8 mouse cellular contexts compared by ENCODE assay signal in the genomic region with DNA sequence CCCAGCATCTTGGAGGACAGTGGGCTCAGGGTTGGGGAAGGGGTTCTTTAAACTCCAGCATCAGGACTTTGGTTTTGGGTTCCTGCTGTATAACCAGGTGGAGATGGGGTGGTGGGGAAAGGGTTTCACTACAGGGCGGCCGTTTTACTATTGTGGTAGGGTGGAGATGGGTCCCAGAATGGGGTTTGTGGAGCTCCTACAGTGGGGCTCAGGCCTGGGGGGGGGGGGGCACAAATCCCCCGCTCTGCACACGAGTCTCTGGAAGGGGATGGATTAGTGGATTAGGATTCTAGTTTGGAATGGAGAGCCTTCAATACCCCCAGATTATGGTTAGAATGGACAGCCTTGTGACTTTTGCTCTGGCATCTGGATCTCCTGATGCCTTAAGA. TPM values are rescaled to one million over a fixed set of nuclear protein-coding genes. Genes with fewer than 3 reads are reported as not detected.
DNase-seq lines count a peak whose midpoint lies in the region; ATAC-seq and TF ChIP-seq lines count a peak whose summit lies in the region.

No protein-coding gene starts in this region.

- no peaks in the 10 kb centered on the region for H3K36me3 ChIP-seq in neural tube, embryonic 11.5 days (ENCODE audit: control insufficient read depth, insufficient read depth, low read length)
- 0 out of 2 replicates have a peak, but pooled peaks cover under 1% of the 10 kb centered on the region for H3K36me3 ChIP-seq in limb, embryonic 14.5 days (ENCODE audit: control insufficient read depth, insufficient read depth, low read length)

- ATAC-seq in neural tube, embryonic 11.5 days (ENCODE audit: insufficient read depth, low FRiP score, low TSS enrichment): no peak; the same call in 1 of the 2 replicates
- no peak for ATAC-seq in limb, embryonic 14.5 days (ENCODE audit: low FRiP score, low read depth)
- no peak for ATAC-seq in megakaryocyte, adult 5-6 weeks (ENCODE audit: poor library complexity, severe bottlenecking)

- WGBS in neural tube, embryonic 11.5 days: 24% methylated on average over 4 of the region's 4 CpGs
- 30% methylated on average over 4 of the region's 4 CpGs for WGBS in limb, embryonic 14.5 days

- DNase-seq in gastrocnemius, adult 2 months: no peak
- no peak for DNase-seq in gastrocnemius, postnatal 25 days
- no peak for DNase-seq in neural tube, embryonic 11.5 days (ENCODE audit: low spot score)
- no peak for DNase-seq in neural tube, embryonic 10.5 days (ENCODE audit: extremely low spot score, low spot score)
- DNase-seq in limb, embryonic 14.5 days (ENCODE audit: low spot score): no peak
- DNase-seq in adipocyte (ENCODE audit: low spot score): no peak
- no peak for DNase-seq in thymus, postnatal 14 days

- no peak for TF ChIP-seq CTCF in gastrocnemius, adult 2 months (IDR thresholded peaks at IDR 0.05)

- 0 out of 2 replicates have a peak, but pooled peaks cover 3% of the 10 kb centered on the region for H3K4me1 ChIP-seq in neural tube, embryonic 11.5 days (ENCODE audit: control insufficient read depth, insufficient read depth, low read length)
- H3K4me1 ChIP-seq in limb, embryonic 14.5 days (ENCODE audit: control insufficient read depth, insufficient read depth, low read length): 0 out of 2 replicates have a peak, but pooled peaks cover 3% of the 10 kb centered on the region

- no peaks in the 10 kb centered on the region for H3K9me3 ChIP-seq in neural tube, embryonic 11.5 days (ENCODE audit: control insufficient read depth, low read length)
- H3K9me3 ChIP-seq in limb, embryonic 14.5 days (ENCODE audit: control insufficient read depth, low read length): no peaks in the 10 kb centered on the region

- H3K27ac ChIP-seq in gastrocnemius, adult 2 months: no peak overlapping the region
- H3K27ac ChIP-seq in neural tube, embryonic 11.5 days (ENCODE audit: low read depth, low read length): no peak overlapping the region
- no peak overlapping the region for H3K27ac ChIP-seq in limb, embryonic 14.5 days (replicated peaks; ENCODE audit: low read depth, low read length)

- H3K9ac ChIP-seq in neural tube, embryonic 11.5 days (ENCODE audit: low read length): peak overlapping the region; percentile 49; the same call in 1 of the 2 replicates
- peak overlapping the region; percentile 31; the same call in 1 of the 2 replicates for H3K9ac ChIP-seq in limb, embryonic 14.5 days (ENCODE audit: low read depth, low read length, severe bottlenecking)

- TF ChIP-seq POLR2A in limb, embryonic 14.5 days (IDR thresholded peaks at IDR 0.05; ENCODE audit: borderline replicate concordance, extremely low read depth, insufficient read depth, insufficient read length): no peak

- H3K4me2 ChIP-seq in neural tube, embryonic 11.5 days (ENCODE audit: low read depth): peak overlapping the region; percentile 52
- no peak overlapping the region for H3K4me2 ChIP-seq in limb, embryonic 14.5 days (replicated peaks; ENCODE audit: low read depth, low read length, severe bottlenecking)

- intact Hi-C loops in gastrocnemius, adult 2 months (cut with DNase I): no loop called here

- peaks cover 11% of the 10 kb centered on the region for H3K27me3 ChIP-seq in neural tube, embryonic 11.5 days (ENCODE audit: control insufficient read depth, insufficient read depth, low read length)
- H3K27me3 ChIP-seq in limb, embryonic 14.5 days (ENCODE audit: control insufficient read depth, insufficient read depth, low read length): peaks cover 27% of the 10 kb centered on the region

- H3K4me3 ChIP-seq in gastrocnemius, adult 2 months: peak overlapping the region; percentile 53
- 0 out of 2 replicates have a peak overlapping the region, but pooled peaks have one; percentile 23 for H3K4me3 ChIP-seq in neural tube, embryonic 11.5 days (ENCODE audit: low read depth, low read length)
- peak overlapping the region; percentile 20; the same call in 1 of the 2 replicates for H3K4me3 ChIP-seq in limb, embryonic 14.5 days (replicated peaks; ENCODE audit: low read length)

RNA-seq across cellular contexts. Expression of a gene that starts 0.9 kb away (rescaled TPM):
- under 1 TPM; 0.13 to 0.50 TPM for total RNA-seq in gastrocnemius, adult 2 months (2021)
- total RNA-seq in gastrocnemius, postnatal 25 days (2021): under 1 TPM; 0.20 to 0.21 TPM
- 0.72 and 1.2 TPM in 2 replicates for polyA plus RNA-seq in neural tube, embryonic 11.5 days (2014; fragmentation: Nextera tagmentation; extraction: Ambion mirVana)
- polyA plus RNA-seq in limb, embryonic 14.5 days (2012; rRNA removed): 0.20 and 0.24 TPM in 2 replicates
- 0.14 and 0.26 TPM in 2 replicates for polyA plus RNA-seq in limb, embryonic 14.5 days (2014; fragmentation: Nextera tagmentation; extraction: Ambion mirVana)
- not detected in 2 replicates for total RNA-seq in megakaryocyte, adult 5-6 weeks (2015)
- total RNA-seq in megakaryocyte, adult 5-6 weeks (2017): not detected in 2 replicates

RNA-seq across cellular contexts. Expression of a gene that starts 10.7 kb away (rescaled TPM):
- total RNA-seq in gastrocnemius, adult 2 months (2021): not detected
- total RNA-seq in gastrocnemius, postnatal 25 days (2021): not detected
- not detected in 2 replicates for polyA plus RNA-seq in neural tube, embryonic 11.5 days (2014; fragmentation: Nextera tagmentation; extraction: Ambion mirVana)
- not detected in 2 replicates for polyA plus RNA-seq in limb, embryonic 14.5 days (2012; rRNA removed)
- not detected in 2 replicates for polyA plus RNA-seq in limb, embryonic 14.5 days (2014; fragmentation: Nextera tagmentation; extraction: Ambion mirVana)
- not detected in 2 replicates for total RNA-seq in megakaryocyte, adult 5-6 weeks (2015)
- total RNA-seq in megakaryocyte, adult 5-6 weeks (2017): not detected in 2 replicates

RNA-seq across cellular contexts. Expression of a gene that starts 16.5 kb away (rescaled TPM):
- 10 to 100 TPM; 26.5 to 33.2 TPM for total RNA-seq in gastrocnemius, adult 2 months (2021)
- total RNA-seq in gastrocnemius, postnatal 25 days (2021): 10 to 100 TPM; 21.7 to 24.6 TPM
- 19.5 and 21.7 TPM in 2 replicates for polyA plus RNA-seq in neural tube, embryonic 11.5 days (2014; fragmentation: Nextera tagmentation; extraction: Ambion mirVana)
- polyA plus RNA-seq in limb, embryonic 14.5 days (2012; rRNA removed): 26.5 and 28.8 TPM in 2 replicates
- polyA plus RNA-seq in limb, embryonic 14.5 days (2014; fragmentation: Nextera tagmentation; extraction: Ambion mirVana): 22.9 and 28.4 TPM in 2 replicates
- total RNA-seq in megakaryocyte, adult 5-6 weeks (2015): 10.2 and 17.4 TPM in 2 replicates
- total RNA-seq in megakaryocyte, adult 5-6 weeks (2017): 5.9 and 14.4 TPM in 2 replicates

RNA-seq across cellular contexts. Expression of a gene that starts 19.2 kb away (rescaled TPM):
- total RNA-seq in gastrocnemius, adult 2 months (2021): not detected
- total RNA-seq in gastrocnemius, postnatal 25 days (2021): not detected
- not detected in 2 replicates for polyA plus RNA-seq in neural tube, embryonic 11.5 days (2014; fragmentation: Nextera tagmentation; extraction: Ambion mirVana)
- not detected in 2 replicates for polyA plus RNA-seq in limb, embryonic 14.5 days (2012; rRNA removed)
- polyA plus RNA-seq in limb, embryonic 14.5 days (2014; fragmentation: Nextera tagmentation; extraction: Ambion mirVana): not detected in 2 replicates
- not detected in 2 replicates for total RNA-seq in megakaryocyte, adult 5-6 weeks (2015)
- not detected in 2 replicates for total RNA-seq in megakaryocyte, adult 5-6 weeks (2017)

RNA-seq across cellular contexts. Expression of a gene that starts 37.5 kb away (rescaled TPM):
- 100 to 1,000 TPM; 116 to 201 TPM for total RNA-seq in gastrocnemius, adult 2 months (2021)
- total RNA-seq in gastrocnemius, postnatal 25 days (2021): 100 to 1,000 TPM; 120 to 132 TPM
- polyA plus RNA-seq in neural tube, embryonic 11.5 days (2014; fragmentation: Nextera tagmentation; extraction: Ambion mirVana): 160 and 162 TPM in 2 replicates
- 78.1 and 127 TPM in 2 replicates for polyA plus RNA-seq in limb, embryonic 14.5 days (2012; rRNA removed)
- polyA plus RNA-seq in limb, embryonic 14.5 days (2014; fragmentation: Nextera tagmentation; extraction: Ambion mirVana): 153 and 159 TPM in 2 replicates
- total RNA-seq in megakaryocyte, adult 5-6 weeks (2015): 72.7 and 97.4 TPM in 2 replicates
- 71.3 and 87.9 TPM in 2 replicates for total RNA-seq in megakaryocyte, adult 5-6 weeks (2017)
